Mouse (Mus musculus): ENCODE data around the gene Olfr209.
"Not testable (repeated sequence)": the region's sequence is repeated elsewhere in the genome, so short reads cannot be mapped to it uniquely, and the experiment has no call there.

Gene Olfr209

DNA sequence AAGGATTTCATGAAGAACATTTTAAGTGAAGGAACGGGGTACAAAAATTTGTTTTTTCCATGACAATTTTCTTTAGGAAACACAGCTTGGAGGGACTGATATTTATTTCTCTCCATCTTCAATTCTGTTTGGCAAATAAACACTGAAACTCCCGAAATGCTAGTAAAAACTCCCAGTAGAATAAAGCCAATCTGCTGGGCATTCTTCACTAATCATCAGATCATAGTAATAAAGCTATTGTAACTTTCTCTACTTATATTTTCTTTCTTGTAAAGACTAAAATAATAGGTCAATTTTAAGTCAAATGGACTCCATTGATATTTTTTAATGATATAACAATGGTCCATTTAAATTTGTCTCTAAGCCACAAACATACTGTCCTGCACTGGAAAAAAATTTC, at the start of gene Olfr209:
TSS of gene Olfr209 (minus strand) at position 101 of the 400 bp plus-strand sequence.
- DNase-seq (ENCODE audit: low spot score), result no peak

DNA sequence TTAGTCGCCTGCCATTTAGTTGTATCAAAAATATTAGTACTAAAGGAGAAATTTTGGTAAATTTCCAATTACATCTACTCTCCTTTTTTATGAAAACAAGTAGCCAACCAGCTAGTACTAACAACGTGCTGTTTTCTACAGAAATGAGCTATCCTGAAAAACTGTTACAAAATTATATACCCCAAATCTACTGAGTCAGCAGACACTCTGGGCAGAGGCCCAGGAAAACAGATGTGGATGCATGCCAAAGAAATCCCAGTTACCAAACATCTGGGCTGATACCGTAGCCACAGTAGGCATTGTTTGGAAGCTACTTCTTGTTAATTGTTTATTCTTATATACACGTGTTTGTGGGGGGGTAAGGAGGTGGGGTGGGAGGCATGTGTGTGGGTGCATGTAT, 49.7 kb upstream of the Olfr209 start:
- no peak for DNase-seq (ENCODE audit: low spot score)

DNA sequence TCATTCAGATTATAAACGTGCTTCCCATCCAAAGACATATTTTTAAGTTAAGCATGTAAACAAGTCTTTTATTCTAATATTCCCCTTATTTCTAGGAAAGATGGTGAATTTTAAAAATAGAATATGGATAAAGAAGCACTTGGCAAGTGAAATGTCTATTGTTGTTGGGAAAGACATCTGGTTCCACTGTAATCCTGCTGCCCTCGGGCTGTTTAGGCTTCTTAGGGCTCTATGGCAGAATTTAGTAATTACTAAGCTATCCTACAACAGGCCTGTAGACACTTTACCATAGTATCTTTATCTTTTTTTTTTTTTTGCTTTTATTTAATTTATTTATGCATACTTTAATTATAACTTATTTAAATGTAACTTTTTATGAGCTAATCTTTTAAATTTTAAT, 46.0 kb upstream of the Olfr209 start:
- DNase-seq (ENCODE audit: low spot score), result no peak

DNA sequence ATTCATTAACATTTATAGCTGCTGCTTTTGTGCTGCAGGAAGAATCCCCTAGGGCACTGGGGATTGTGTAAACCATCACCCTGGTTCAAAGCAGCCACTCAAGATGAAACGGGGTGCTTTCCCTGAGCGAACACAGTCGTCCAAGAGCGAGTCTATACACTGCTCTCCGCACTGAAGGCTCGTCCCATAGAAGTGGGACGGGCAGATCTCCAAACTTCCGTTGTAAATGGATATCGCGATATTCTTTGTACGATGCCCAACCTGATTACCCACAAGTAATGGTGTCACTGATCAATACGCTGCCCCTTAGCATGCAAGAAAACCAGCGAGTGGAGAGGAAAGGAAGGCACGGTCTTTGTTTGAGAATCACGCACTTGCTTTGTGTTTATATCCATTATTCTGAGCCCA, 45.6 kb upstream of the Olfr209 start:
- DNase-seq (ENCODE audit: low spot score), result no peak

DNA sequence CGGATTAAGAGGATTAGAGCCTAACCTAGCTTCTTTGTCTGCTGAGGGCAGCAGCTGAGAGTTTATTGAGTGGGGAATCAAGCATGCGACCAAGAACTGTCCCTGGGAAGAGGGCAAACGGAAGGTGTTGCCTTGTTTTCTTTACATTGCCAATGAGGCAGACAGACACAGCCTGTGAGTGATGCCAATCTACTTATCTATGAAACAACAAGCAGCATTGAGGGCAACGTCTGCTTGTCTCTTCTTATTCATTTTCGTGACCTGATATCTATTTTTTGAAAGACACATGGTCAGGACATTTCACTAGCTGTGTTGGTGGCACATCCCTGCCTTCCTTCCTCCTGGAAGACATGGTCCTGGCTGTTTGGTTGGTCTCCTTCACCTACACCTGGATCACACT, 43.2 kb upstream of the Olfr209 start, which contains the start of gene Gabrr3:
TSS of gene Gabrr3 (plus strand) at position 301 of the 400 bp plus-strand sequence.
- DNase-seq (ENCODE audit: low spot score), result no peak

DNA sequence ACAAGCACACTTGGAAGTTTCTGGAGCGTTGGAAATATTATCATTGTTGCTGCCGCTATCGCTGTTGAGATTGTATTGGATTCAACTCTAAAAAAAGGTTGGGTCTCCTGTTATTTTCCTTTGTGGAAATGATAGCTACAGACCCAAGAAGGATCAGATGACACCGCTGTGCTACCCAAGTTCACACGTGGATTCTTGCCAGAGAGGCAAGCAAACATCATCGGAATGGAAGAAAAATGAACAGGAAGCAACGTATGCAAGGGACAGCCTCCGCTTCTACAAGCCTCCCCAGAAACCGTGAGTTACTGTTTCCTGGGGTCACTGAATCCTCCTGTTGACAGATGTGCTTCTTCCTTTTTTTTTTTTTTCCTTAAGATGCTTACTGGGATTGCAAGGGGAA, 41.0 kb upstream of the Olfr209 start:
- no peak for DNase-seq (ENCODE audit: low spot score)

DNA sequence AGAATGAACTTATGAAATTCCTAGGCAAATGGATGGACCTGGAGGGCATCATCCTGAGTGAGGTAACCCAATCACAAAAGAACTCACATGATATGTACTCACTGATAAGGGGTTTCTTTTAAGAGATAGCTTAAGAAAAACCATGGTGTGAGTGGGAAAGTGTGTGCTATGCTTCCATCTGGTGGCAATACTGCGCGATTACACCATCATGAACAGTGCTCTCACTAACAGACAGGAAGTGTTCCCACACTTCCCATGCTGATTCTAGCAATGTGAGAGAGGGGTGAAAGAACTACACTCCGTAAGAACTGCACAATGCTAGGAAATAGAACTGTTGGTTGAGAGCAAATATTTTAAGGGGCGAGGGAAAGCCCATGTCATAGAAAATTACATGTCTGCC, 39.9 kb upstream of the Olfr209 start:
- no peak for DNase-seq (ENCODE audit: low spot score)

DNA sequence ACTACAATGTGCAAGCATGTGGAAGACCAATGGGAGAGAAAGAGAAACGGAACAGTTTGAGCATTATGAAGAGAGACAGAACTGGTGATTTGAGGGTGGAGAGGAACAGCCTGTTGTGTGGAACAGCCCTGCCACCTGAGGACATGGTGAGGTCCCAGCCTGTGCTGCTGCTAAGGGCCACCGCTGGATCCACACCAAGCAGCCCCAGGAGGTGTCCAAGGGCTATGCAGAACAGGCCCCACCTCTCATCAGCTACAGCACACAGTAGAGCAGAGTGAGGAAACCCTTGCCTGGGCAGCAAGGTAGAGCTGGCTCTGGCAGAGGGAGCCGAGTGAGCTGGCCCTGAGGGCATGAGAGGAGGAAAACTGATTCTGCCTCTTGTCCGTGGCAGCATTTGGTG, 38.2 kb upstream of the Olfr209 start:
- no peak for DNase-seq (ENCODE audit: low spot score)

DNA sequence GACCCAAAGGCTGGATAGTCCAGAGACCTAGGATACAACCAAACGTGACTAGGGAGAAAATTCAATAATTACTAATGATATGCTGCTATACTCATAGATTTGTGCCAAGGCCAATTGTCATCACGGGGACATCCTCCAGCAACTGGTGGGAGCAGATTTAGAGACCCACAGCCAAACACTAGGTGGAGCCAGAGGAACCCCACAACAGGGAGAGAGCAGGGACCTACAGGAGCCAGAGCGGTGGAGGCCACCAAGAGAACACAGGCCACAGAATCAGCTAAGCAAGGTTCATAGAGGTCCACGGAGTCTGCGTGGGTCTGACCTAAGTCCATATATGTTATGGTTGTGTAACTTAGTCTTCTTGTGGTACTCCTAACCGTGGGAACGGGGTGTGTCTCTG, 37.3 kb upstream of the Olfr209 start:
- DNase-seq (ENCODE audit: low spot score), result no peak

DNA sequence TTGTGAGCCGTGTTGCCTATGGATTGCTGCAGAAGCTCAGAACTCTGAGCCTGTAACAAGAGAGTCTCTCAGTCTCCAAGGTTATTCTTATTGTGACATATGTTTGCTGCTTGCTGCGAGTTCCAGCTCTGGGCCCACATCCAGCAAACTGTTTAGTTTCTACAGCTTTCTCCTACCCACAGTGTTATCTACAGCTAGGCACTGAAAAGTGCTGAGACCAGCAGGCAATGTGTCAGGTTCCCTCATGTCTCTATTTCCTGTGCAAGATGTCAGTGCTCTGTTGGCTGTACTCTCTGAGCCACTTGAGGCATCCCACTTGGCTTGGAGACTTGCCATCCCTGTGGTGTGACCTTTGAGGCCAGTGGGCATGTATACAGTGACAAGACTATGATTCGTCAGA, 29.5 kb upstream of the Olfr209 start:
- no peak for DNase-seq (ENCODE audit: low spot score)

DNA sequence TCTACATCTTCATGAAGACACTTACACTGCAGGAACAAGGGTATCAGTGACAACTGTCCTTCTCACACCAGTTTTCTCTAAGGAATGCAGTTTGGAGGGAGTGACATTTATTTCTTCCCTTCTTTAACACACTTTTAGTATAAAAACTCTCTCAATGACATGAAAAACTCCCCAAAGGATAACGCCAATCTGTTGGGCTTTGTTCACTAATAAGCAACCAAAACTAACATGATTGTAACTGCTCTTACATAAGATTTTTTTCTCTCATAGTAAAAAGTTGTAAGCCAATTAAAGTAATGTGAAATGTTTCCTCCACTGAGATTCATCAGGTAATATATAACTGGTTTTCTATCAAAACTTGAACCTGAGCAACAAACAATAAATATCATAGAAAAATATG, 14.6 kb downstream of the Olfr209 start, which contains the start of gene Olfr206:
TSS of gene Olfr206 (minus strand) at position 101 of the 400 bp plus-strand sequence.
- no peak for DNase-seq (ENCODE audit: low spot score)

DNA sequence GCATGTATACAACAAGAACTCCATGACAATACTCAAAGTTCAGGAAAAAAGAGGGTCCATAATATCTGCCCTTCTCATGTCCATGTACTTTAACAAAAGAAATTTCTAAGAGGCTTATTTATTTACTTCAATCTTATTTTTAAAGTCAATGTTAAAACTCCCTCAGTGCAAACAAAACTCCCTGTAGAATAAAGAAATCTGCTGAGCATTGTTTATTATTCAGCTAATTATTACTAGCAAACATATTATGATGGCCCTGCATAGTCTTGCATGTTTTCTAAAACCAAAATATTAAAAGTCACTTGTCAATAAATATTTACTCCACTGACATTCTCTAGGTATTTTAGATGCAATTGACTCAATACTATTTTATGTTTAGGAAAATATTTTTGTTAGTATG, 32.8 kb downstream of the Olfr209 start, which contains the start of gene Olfr205:
TSS of gene Olfr205 (minus strand) at position 101 of the 400 bp plus-strand sequence.
- no peak for DNase-seq (ENCODE audit: low spot score)

DNA sequence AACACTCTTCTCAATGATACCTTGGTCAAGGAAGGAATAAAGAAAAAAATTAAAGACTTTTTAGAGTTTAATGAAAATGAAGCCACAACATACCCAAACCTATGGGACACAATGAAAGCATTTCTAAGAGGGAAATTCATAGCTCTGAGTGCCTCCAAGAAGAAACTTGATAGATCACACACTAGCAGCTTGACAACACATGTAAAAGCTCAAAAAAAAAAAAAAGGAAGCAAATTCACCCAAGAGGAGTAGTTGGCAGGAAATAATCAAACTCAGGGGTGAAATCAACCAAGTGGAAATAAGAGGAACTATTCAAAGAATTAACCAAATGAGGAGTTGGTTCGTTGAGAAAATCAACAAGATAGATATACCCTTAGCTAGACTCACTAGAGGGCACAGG, 40.5 kb downstream of the Olfr209 start:
- DNase-seq (ENCODE audit: low spot score), result not testable (repeated sequence)

DNA sequence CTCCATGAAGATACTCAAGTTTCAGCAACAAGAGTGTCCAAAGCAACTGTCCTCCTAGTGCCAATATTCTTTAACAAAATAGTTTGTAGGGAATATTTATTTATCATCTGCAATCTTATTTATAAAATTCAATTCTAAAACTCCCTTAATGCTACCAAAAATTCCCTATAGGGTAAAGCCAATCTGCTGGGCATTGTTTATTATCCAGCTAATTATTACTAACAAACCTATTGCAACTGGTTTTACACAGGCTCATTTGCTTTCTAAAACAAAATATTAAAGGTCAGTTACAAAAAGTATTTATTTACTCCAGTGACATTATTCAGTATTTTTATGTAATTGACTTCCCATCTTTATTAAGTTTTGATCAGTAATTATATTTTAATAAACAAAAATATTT, 45.6 kb downstream of the Olfr209 start, which contains the start of gene Olfr204:
TSS of gene Olfr204 (minus strand) at position 101 of the 400 bp plus-strand sequence.
- no peak for DNase-seq (ENCODE audit: low spot score)
